Mouse (Mus musculus): ENCODE results near the gene Tbcd. TPM values are rescaled to one million over a fixed set of nuclear protein-coding genes. Genes with fewer than 3 reads are reported as not detected.

Gene Tbcd
- polyA plus RNA-seq, 1 experiment from 2014 or later = 21.2 TPM

DNA sequence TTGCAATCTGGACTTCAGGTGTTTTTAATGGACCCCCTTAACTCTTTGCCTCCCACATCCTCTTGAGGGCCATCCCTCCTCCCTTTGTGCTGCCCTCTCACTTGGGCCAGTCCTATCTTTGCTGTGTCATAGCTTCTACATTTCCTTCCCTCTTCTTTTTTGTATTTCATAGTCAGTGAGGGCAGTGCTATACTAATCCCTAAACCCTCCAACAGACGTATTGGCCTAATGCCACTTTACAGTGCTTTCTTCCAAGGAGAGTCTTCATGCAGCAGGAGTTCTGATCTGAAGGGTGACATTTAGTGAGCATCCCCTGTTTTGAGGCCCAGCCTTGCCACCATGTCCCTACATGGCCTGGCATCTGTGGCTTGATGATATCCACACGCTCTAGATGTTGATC is 69.0 kb downstream of the Tbcd start:
- Histone ChIP-seq H3K27ac (ENCODE audit: low read depth) (no peak overlapping the region), H3K36me3 (replicated peaks; ENCODE audit: insufficient read depth, low read length) (no peaks in the 10 kb centered on the region)
- WGBS (ENCODE audit: insufficient replicate concordance) = 70% methylated on average over 2 of the region's 2 CpGs

DNA sequence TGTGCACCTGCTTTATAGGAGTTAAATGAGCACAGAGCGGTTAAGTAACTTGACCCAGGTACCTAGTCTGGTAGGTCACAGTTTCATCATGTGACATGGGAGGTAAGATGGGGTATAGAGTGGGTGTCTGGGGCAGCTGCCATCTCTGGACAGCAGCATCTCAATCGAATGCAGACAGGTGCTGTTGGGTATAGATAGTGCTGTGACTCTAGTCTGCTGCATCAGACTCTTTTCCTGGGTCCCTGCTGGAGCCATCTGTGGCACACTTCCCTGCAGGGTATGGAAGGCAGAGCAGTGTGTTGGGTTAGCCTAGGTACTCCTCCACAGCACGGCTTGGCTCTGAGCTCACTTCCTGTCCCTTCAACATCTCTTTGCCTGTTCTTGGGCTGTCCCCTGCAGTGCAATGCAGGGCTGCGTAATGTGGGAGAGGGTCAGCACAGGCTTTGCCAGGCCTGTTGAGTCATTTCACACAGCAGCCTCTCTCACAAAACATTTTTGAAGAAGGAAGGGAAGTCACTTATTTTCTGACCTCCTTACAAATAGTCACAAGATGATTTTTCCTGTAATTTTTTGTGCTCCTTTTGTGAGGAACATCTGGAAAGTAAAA is 70.5 kb downstream of the Tbcd start:
- Histone ChIP-seq H3K9me3 (ENCODE audit: low read length) (no peaks in the 10 kb centered on the region), H3K36me3 (replicated peaks; ENCODE audit: insufficient read depth, low read length) (no peaks in the 10 kb centered on the region), H3K4me1 (ENCODE audit: insufficient read depth) (peaks cover 14% of the 10 kb centered on the region), H3K9ac (replicated peaks) (no peak overlapping the region), H3K27ac (ENCODE audit: low read depth) (no peak overlapping the region), H3K4me3 (ENCODE audit: low read depth, low read length) (no peak overlapping the region), H3K4me2 (ENCODE audit: low read depth, low read length) (no peak overlapping the region), H3K27me3 (ENCODE audit: insufficient read depth, low read length) (no peaks in the 10 kb centered on the region)
- no peak for DNase-seq
- ATAC-seq = no peak
- 68% methylated on average over 4 of the region's 4 CpGs for WGBS (ENCODE audit: insufficient replicate concordance)
- TF ChIP-seq CTCF (IDR thresholded peaks at IDR 0.05; ENCODE audit: low read depth) (no peak), EP300 (IDR thresholded peaks at IDR 0.05; ENCODE audit: low read depth) (no peak)

More for the DNA sequence above, 69.0 kb downstream of the Tbcd start:
- Histone ChIP-seq H3K9me3 (ENCODE audit: low read length) (no peaks in the 10 kb centered on the region), H3K4me2 (ENCODE audit: low read depth, low read length) (no peak overlapping the region), H3K27me3 (ENCODE audit: insufficient read depth, low read length) (no peaks in the 10 kb centered on the region), H3K9ac (replicated peaks) (no peak overlapping the region), H3K4me1 (ENCODE audit: insufficient read depth) (peaks cover 23% of the 10 kb centered on the region), H3K4me3 (ENCODE audit: low read depth, low read length) (no peak overlapping the region)
- TF ChIP-seq CTCF (IDR thresholded peaks at IDR 0.05; ENCODE audit: low read depth) = no peak
- no peak for TF ChIP-seq EP300 (IDR thresholded peaks at IDR 0.05; ENCODE audit: low read depth)
- DNase-seq = no peak
- ATAC-seq = no peak

DNA sequence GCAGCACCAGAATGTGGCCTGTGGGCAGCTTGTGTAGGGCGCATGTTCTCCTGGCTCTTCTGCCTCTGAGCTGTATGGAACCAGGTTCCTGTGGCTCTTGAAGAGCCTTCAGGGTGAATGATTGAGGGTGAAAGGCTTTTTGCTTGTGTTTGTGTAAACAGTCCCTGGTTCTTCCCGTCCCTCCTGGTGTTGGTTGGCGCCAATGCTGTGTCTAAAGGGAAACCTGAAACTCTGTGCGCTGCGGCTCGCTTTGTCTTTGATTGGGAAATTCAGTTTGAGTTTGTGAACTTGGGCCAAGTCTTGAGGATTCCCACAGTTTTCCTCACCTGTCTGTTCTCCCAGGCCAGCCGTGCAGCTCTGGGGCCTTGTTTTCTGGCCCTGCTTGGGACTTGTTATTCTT is 72.4 kb downstream of the Tbcd start:
- ATAC-seq (no peak), DNase-seq (no peak)
- TF ChIP-seq EP300 (IDR thresholded peaks at IDR 0.05; ENCODE audit: low read depth) (no peak), CTCF (IDR thresholded peaks at IDR 0.05; ENCODE audit: low read depth) (no peak)
- WGBS (ENCODE audit: insufficient replicate concordance) = 82% methylated on average over 7 of the region's 7 CpGs
- H3K9ac ChIP-seq (replicated peaks) = no peak overlapping the region
- no peak overlapping the region for H3K27ac ChIP-seq (ENCODE audit: low read depth)
- peaks cover 11% of the 10 kb centered on the region for H3K4me1 ChIP-seq (ENCODE audit: insufficient read depth)
- no peak overlapping the region for H3K4me3 ChIP-seq (ENCODE audit: low read depth, low read length)
- no peaks in the 10 kb centered on the region for H3K27me3 ChIP-seq (ENCODE audit: insufficient read depth, low read length)
- no peaks in the 10 kb centered on the region for H3K9me3 ChIP-seq (ENCODE audit: low read length)
- H3K4me2 ChIP-seq (ENCODE audit: low read depth, low read length) = no peak overlapping the region
- no peaks in the 10 kb centered on the region for H3K36me3 ChIP-seq (replicated peaks; ENCODE audit: insufficient read depth, low read length)

DNA sequence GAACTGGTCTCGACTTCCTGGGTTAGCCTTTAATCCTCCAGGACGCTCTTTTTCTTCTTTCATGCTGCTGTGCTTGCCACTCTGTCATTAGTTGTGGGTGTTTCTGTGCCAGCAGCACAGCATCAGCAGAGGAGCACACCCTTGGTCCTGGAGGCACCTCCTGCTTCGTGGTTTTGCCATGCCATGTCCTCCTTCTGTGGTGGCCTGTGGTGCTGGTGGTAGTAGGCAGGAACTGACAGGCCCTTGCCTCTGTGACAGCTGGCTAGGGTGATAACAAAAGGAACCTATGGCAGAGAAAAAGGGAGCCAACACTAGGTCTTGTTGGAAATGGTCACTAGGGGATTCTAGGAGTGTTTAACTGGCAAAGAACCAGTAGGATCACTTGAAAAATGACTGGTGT is 78.0 kb downstream of the Tbcd start:
- H3K27ac ChIP-seq (ENCODE audit: low read depth) = no peak overlapping the region
- DNase-seq = no peak
- 70% methylated on average over 3 of the region's 3 CpGs for WGBS (ENCODE audit: insufficient replicate concordance)
- no peak overlapping the region for H3K4me3 ChIP-seq (ENCODE audit: low read depth, low read length)
- H3K9ac ChIP-seq (replicated peaks) = no peak overlapping the region
- TF ChIP-seq CTCF (IDR thresholded peaks at IDR 0.05; ENCODE audit: low read depth) (no peak), EP300 (IDR thresholded peaks at IDR 0.05; ENCODE audit: low read depth) (no peak)
- no peaks in the 10 kb centered on the region for H3K9me3 ChIP-seq (ENCODE audit: low read length)
- H3K4me1 ChIP-seq (ENCODE audit: insufficient read depth) = no peaks in the 10 kb centered on the region
- H3K4me2 ChIP-seq (ENCODE audit: low read depth, low read length) = no peak overlapping the region
- ATAC-seq = peak; percentile 44; the same call in 1 of the 2 replicates
- H3K36me3 ChIP-seq (replicated peaks; ENCODE audit: insufficient read depth, low read length) = no peaks in the 10 kb centered on the region
- H3K27me3 ChIP-seq (ENCODE audit: insufficient read depth, low read length) = no peaks in the 10 kb centered on the region

DNA sequence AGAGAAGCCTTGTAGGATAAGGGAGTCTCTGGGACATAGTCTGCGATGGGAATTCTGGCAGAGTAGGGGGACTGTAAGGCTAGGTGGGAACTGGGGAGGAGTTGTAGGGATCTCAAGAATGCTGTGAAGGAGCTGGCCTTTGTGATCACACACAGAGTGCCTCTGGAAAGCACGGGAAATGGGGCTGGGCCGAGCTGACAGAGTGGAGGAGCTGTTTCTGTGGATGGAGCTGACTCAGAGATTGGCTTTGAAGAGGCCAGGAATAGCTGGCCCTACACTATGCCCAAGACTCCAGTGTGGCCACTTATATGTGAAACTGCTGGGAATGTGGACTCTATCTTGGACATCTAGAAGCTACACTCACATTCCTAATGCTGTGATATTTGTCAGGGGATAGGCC is 84.8 kb downstream of the Tbcd start:
- no peak for DNase-seq
- Histone ChIP-seq H3K9me3 (ENCODE audit: low read length) (no peaks in the 10 kb centered on the region), H3K27me3 (ENCODE audit: insufficient read depth, low read length) (no peaks in the 10 kb centered on the region), H3K4me2 (ENCODE audit: low read depth, low read length) (no peak overlapping the region), H3K4me3 (ENCODE audit: low read depth, low read length) (no peak overlapping the region), H3K9ac (replicated peaks) (no peak overlapping the region), H3K4me1 (ENCODE audit: insufficient read depth) (no peaks in the 10 kb centered on the region), H3K36me3 (replicated peaks; ENCODE audit: insufficient read depth, low read length) (peaks cover 10% of the 10 kb centered on the region; the same call in 1 of the 2 replicates), H3K27ac (ENCODE audit: low read depth) (no peak overlapping the region)
- 55% methylated on average over 3 of the region's 3 CpGs for WGBS (ENCODE audit: insufficient replicate concordance)
- no peak for ATAC-seq
- TF ChIP-seq CTCF (IDR thresholded peaks at IDR 0.05; ENCODE audit: low read depth) (no peak), EP300 (IDR thresholded peaks at IDR 0.05; ENCODE audit: low read depth) (no peak)

DNA sequence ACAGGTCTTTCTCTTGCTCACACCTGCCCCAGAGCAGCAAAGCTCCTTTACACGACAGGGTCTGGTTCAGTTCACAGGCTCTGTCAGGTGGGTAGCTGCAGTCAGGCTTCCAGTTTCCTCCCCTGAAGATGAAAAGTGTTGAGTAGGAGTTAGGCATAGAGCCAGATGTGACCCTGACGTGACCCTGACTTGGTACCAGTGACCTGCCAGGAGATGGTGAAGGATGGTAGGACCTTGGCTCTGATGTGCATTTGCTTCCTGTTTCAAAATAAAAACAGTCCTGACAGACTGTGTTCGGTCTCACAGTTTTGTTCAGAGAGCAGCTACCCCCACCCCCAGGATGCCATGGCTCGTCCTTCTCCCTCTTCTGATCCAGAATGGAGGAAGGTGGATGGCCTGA is 90.7 kb downstream of the Tbcd start:
- no peak for DNase-seq
- Histone ChIP-seq H3K9ac (replicated peaks) (no peak overlapping the region), H3K4me2 (ENCODE audit: low read depth, low read length) (no peak overlapping the region), H3K36me3 (replicated peaks; ENCODE audit: insufficient read depth, low read length) (peaks cover 14% of the 10 kb centered on the region; the same call in 1 of the 2 replicates), H3K27ac (ENCODE audit: low read depth) (no peak overlapping the region), H3K4me3 (ENCODE audit: low read depth, low read length) (no peak overlapping the region), H3K4me1 (ENCODE audit: insufficient read depth) (peaks cover 36% of the 10 kb centered on the region), H3K27me3 (ENCODE audit: insufficient read depth, low read length) (no peaks in the 10 kb centered on the region), H3K9me3 (ENCODE audit: low read length) (no peaks in the 10 kb centered on the region)
- WGBS (ENCODE audit: insufficient replicate concordance) = 94% methylated on average over 4 of the region's 4 CpGs
- ATAC-seq = no peak
- TF ChIP-seq EP300 (IDR thresholded peaks at IDR 0.05; ENCODE audit: low read depth) = no peak
- no peak for TF ChIP-seq CTCF (IDR thresholded peaks at IDR 0.05; ENCODE audit: low read depth)

Measured in liver, postnatal 0 days (tissue).